Mouse (Mus musculus) frontal cortex, postnatal 36 days (tissue): Measurements from ENCODE around the gene Smco2.

Source experiments
- DNase-seq, 2 experiments: peaks; one replicate each; pipeline ENCODE4 v3.0.0; 2022; ENCODE audit warnings: low spot score in 2 of 2

The Smco2 gene

DNA sequence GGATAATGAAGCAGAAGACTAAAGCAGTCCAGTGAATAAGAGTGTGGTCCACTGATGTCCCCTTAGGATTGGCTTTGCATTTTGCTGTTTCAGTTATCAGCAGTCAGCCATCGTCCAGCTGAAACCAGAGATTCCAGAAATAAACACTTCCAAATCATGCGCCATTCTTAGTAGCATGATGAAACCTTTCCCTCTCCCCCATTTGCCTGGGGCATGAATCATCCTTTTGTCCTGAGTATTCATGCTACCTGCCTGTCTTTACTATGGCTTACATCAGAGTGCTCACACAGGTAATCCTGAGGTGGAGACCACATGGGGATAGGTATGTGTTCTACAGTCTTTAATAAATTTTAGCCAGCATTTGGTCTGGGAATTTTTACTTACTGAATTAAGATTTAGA lies 49.7 kb downstream of the Smco2 start:
- DNase-seq, result no peak

DNA sequence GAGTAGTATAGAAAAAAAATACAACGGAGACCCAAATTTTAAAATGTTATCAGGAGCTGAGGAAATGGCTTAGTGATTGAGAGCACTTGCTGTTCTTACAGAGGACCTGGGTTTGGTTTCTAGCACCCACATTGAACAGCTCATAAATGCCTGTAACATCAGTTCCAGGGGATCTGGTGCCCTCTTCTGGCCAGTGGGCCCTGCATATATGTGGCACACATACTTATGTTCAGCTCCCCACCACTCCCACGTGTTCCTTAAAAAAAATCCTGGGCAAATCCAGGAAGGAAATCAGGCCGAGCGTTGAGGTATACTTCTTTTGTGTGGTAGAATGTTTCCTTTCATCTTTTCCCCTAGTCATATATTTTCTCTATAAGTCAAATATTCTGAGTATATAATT lies 52.0 kb downstream of the Smco2 start:
- no peak for DNase-seq

DNA sequence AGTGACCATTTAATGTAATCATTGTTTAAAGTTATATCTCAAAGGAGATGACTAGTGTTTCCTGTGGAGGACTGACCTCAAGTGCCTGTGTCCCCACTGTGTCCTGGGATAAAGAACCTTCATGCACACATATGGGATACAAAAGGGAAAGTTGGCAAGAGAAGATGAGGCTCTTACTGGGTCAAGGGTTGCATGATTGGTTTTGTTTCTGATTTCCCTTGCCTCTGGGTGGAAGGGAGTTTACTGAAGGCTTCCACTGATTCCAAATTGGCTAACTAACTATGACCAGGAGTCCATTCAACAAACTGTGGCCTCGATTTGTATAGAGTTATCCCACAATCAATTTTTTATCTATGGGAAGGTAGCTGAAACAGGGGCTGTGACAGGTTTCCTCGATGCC lies 53.7 kb downstream of the Smco2 start:
- DNase-seq, result no peak

DNA sequence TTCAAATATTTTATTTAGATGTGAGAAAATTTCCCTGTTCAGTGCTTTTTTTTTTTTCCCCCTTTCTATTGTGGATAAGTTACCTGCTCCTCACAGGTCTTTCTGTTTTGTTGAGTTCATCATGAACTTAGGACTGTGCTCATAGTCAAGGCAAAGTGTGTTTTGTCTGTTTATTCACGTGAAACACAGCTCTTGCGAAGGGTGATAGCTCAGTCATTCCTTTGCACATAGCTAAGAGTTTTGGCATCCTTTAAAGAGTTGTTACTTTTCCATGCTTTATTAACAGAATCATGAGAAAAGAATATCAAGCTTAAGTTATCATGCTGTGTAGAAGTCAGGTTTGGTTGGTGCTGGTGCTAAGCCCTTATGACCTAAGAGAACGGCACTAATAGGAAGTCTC lies 54.8 kb downstream of the Smco2 start:
- no peak for DNase-seq

DNA sequence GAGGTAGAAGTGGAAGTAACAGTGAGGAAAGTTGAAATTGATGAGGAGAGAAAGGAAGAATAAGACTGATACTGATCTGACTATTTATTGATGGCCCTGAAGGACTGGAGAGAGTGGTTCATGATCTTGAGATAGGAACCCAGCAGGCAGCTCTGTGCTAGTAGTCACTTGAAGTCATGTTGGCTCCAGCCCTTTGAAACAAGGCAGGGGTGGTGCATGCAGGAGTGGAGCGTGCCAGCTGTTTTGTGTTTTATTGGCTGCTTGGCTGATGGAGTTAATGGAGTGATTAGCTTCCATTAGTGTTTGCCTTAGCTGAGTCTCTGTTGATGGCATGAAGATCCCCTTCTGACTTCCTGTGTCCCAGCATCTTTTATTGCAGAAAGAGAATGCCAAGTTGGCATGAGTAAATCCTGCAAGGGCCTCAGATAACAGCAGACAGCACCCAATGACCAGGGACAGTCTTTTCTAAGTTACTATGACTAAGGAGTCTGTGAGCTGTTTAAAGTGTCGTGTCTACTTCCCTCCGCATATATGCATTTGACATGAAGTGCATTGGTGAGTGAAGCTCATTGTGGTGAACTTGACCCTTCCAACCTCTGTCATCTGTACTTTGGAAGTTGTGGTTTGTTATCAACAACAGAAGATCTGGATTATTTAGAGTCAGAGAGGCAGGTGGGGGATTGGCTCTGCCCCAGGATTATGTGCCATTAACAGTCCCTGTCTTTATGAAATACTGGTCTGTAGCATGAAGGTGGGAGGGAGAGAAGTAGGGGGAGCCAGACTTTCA lies 56.3 kb downstream of the Smco2 start:
- no peak for DNase-seq

DNA sequence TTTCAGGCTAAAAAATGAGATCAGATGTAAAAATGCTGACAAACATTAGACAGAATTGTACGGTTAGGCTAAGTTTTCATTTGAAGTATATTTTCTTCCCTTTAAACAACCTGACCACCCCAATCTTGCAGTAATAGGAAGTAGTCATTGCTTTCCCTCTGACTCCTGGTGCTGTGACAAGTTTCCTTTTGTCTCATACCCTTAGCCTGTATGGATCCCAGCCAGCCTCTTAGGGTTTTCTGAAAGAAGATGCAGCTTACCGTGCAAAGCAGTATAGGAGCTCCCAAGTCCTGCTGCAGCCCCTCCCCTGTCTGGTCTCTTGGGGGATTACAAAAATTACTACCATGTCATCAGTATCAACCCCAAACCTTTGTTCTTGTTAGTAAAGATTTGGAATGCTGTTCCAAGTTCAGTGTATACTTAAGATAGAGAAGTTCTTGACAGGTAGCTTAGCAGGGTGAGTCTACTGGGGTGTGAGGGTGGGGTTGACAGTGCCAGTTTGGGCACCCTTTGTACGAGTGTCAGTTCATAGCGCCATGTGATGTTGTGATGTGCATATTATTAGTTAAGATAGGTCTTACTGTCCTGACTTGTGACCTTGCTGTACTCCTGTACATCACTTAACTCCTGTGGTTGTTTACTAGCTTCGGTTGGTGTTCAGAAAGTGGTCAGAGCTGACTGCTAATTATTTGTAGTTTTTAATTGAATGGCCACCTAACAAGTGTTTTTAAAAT lies 57.3 kb downstream of the Smco2 start:
- DNase-seq, result no peak

DNA sequence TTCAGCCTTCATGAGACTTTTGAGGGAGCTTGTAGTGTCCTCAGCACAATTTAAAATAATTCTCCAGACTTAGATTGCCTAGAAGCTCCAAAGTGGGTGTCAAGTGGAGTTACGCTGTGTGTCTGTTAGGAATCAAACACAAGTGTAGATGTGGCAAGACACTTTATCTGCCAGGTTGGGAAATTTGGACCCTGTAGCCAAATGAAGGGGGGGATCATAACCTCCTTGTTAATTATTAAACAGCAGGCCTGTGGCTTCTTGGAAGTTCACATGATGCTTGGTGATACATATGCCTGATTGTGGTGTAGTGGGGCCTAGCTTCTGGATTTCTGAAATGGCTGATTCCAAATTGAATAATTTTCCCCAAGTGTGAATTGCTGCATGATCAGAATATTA lies 57.9 kb downstream of the Smco2 start:
- no peak for DNase-seq

DNA sequence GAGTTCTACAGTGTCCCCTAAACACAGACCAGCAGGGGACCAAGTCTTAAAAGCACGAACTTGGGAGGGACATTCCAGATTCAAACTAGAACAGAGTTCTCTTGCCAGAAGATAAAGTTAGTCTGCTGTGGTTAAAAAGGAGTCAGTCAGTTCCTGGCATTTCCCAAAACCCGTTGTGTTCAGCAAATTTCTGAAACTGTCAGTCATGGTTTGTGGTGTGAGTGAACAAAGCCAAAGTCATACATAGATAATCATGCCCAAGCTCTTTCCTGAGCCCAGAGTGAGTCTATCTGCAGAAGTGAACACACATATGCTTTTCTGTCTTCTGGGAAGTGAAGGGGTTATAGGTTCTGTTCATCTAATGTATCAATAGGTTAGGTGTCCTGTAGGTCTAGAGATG lies 58.9 kb downstream of the Smco2 start:
- DNase-seq, result no peak

DNA sequence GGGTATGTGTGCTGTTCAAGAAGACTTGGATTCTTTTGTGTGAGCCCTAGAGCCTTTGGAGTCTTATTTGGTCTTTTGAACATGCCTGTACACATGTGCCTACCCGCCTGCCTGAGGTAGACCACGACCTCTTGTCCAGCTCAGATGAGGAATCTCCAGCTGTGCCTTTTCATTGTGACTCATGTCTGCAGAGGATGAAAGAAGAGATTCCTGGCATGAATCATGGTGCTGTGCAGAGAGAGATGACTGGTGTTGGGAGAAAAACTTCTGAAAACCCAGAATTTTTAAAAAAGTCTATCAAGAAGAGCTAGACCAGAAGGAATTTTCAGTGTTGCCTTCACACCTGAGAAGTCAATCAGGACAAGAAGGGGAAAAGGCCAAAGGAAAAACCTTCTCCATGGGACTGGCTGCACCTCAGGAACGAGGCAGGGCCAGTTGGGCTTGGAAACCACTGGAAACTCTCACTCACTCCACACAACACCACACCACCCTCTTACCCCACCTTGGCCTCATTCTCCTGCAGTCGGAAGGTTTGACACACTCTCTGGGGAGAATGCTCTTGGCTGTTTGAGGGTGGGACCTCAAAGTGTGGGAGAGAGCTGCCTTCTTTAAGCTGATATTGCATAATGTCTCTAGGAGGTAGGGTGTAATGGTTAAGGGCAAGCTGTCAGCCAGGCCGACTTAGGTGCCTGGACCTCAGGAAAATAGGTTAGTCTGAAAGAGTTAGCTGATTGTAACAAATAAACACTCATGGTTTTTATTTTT lies 60.0 kb downstream of the Smco2 start:
- DNase-seq, result no peak

DNA sequence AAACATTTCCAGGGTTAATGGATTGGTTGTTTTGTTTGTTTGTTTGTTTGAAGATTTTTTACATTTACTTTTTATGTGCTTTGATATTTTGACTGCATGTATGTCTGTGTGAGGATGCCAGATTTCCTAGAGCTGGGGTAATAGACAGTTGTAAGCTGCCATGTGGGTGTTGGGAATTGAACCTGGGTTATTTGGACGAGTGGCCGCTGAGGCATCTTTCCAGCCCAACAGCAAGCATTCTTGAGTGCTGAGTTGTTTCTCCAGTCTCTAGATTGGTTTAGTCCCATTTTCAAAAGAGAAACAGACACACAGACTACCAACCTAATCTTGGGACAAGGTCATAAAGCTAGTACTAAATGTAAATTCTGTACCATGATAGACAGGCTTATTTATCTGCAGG lies 60.9 kb downstream of the Smco2 start:
- DNase-seq, result no peak

DNA sequence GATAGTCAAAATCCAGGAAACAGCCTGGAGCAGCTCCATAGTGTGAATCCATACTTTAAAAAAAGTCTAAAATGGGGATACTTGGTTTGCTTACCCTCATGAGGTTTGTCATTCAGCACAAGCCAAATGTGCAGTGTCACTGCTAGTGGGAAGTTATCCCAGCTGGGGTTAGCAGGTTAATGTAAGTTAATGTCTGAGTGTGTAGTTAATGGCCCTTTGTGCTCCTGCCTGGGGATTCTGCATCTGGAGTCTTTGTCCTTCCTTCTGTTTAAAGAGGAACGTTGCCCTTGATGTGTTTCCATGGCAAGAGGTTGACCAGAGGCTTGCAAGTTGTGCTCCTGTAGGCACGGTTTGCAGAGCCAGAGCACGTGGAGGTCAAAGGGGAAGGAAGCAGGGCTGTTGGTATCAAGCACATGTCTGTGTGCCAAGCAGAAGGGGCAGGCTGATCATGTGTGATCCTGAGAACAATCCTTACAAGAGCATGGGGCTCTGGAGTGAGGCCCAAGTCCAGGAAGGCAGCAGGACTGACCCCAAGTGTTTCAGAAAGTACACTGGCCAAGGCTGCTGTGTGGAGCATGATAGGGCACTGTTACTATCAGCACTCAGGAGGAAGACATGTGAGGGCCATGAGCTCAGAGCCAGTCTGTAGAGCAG lies 63.1 kb downstream of the Smco2 start:
- no peak for DNase-seq

DNA sequence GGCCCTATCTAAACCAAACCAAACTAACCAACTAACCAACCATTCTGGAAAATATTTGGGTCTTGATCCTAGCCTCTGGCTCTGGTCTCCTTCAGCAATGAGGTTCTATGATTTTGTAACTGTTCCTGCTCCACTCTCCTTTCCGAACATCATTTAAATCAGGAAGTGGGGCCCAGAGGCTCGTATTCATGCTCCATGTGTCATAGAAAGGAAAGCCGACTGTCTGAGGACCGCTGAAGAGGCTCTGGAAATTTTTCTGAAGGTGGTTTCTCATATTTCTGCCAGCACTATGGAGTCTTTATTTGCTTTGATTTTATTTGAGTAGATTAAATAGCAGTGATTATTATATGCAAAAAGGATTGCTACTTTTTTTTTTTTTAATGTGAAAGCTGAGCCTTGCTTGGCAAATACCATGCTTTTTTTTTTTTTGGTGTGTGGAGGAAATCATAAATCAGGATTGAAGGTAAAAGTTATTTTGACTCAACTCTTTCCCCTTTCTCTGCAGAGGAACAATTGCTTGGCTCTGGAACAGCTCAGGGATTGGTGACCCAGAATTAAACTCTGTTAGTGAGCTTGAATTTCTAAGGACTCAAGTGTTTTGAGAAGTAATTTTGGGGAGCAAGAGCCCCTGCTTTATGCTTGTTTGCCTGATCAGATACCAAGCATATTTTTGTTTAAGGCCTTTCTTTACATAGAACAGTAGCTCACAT lies 63.7 kb downstream of the Smco2 start:
- no peak for DNase-seq

DNA sequence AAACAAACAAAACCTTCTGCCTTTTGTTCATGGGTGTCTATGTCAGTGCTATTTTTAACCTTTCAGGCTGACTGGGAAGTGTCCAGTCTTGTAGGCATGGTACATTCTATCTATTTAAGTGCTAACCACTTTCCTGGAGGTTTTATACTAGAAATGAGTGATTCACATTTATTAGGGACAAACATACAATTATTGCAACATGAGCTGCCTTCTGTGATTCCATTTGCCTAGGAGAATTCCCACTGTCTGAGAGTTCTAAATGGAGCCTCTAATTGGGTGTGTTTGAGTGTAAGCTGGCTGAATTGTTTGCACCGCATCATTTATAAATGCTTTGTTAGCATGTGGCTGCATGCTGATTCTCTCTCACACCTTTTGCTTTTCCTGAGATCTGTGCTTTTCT lies 65.9 kb downstream of the Smco2 start:
- no peak for DNase-seq

DNA sequence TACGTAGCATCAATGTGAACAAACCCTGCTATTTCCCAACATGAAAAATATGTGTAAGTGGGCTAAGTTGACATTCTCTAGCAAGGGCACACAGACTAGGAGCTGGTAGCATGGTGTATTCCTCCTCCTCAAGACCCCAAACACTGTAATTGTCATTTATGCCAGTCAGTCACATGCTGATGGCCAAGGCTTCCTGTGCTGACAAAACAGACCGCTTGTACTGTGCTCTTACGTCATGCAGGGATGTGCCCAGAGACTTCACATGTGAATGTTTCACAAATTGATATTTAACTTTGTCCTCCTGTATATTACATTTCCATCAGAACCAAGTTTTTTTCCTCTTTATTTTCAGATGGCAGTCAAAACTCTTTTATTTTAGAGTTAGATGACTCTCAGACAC lies 67.5 kb downstream of the Smco2 start:
- DNase-seq, result no peak

DNA sequence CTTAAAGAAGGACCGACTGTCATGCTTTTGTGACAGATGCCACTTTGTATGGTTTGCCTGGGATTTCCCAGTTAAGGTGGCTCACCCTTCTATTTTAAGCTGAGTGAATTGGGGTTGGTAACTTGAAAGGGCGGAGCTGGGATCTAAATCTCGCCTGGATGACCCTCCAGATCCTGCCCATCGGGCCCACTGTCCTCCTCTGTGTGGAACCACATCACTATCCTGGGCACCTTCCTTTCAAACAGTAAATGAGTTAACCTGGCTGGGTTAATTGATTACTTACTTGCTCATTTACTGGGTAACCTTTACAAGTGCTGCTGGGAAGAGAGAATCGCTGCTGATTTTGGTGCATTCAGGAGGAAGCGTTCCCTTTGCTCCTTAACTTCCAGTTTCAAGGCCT lies 68.4 kb downstream of the Smco2 start:
- DNase-seq, result no peak
